Mouse (Mus musculus) A20 (cell line): ENCODE measurements around the gene Traf3.

Experiments used
- DNase-seq: peaks from one replicate; pipeline ENCODE4 v3.0.0-alpha.2; 2011; ENCODE audit warnings: low read depth, low spot score

Gene Traf3

GRCm38 (mm10) chr12:111250116-111250515 lies 83.9 kb downstream of the Traf3 start:
- DNase-seq = no peak

- DNase-seq = no peak
Observed at GRCm38 (mm10) chr12:111251227-111251626, 85.1 kb downstream of the Traf3 start.

GRCm38 (mm10) chr12:111263650-111264049 lies 97.5 kb downstream of the Traf3 start:
- DNase-seq = no peak

- DNase-seq = no peak
Observed at GRCm38 (mm10) chr12:111265212-111265611, 99.0 kb downstream of the Traf3 start.

GRCm38 (mm10) chr12:111266592-111266991 lies 100.4 kb downstream of the Traf3 start:
- no peak for DNase-seq

- no peak for DNase-seq
Observed at GRCm38 (mm10) chr12:111267673-111268325, 101.6 kb downstream of the Traf3 start.

- DNase-seq = no peak
Observed at GRCm38 (mm10) chr12:111270629-111271277, 104.6 kb downstream of the Traf3 start, which contains the start of gene Amn. Gene Amn (plus strand): TSS chr12:111271095.

GRCm38 (mm10) chr12:111271406-111271805 lies 105.2 kb downstream of the Traf3 start:
- no peak for DNase-seq

- DNase-seq = no peak
Observed at GRCm38 (mm10) chr12:111271966-111272365, 105.8 kb downstream of the Traf3 start.

- DNase-seq = peak; percentile 75
Observed at GRCm38 (mm10) chr12:111272420-111272819, 106.2 kb downstream of the Traf3 start.

- DNase-seq = no peak
Observed at GRCm38 (mm10) chr12:111274006-111274405, 107.8 kb downstream of the Traf3 start.

- no peak for DNase-seq
Observed at GRCm38 (mm10) chr12:111274447-111275149, 108.4 kb downstream of the Traf3 start.

- no peak for DNase-seq
Observed at GRCm38 (mm10) chr12:111275150-111275841, 109.1 kb downstream of the Traf3 start.

GRCm38 (mm10) chr12:111276371-111276770 lies 110.2 kb downstream of the Traf3 start:
- DNase-seq = no peak

- DNase-seq = no peak
Observed at GRCm38 (mm10) chr12:111283573-111283972, 117.4 kb downstream of the Traf3 start.

- DNase-seq = no peak
Observed at GRCm38 (mm10) chr12:111284532-111284931, 118.4 kb downstream of the Traf3 start.

- DNase-seq = no peak
Observed at GRCm38 (mm10) chr12:111293025-111293424, 126.9 kb downstream of the Traf3 start.

- DNase-seq = no peak
Observed at GRCm38 (mm10) chr12:111301322-111302017, 135.3 kb downstream of the Traf3 start.

GRCm38 (mm10) chr12:111302018-111302345 lies 135.8 kb downstream of the Traf3 start:
- DNase-seq = peak; percentile 93

- no peak for DNase-seq
Observed at GRCm38 (mm10) chr12:111303702-111304337, 137.7 kb downstream of the Traf3 start.

GRCm38 (mm10) chr12:111306821-111307220 lies 140.7 kb downstream of the Traf3 start:
- no peak for DNase-seq
